Mouse (Mus musculus): ENCODE results near the gene Ppp2r3a.

Ppp2r3a gene

DNA sequence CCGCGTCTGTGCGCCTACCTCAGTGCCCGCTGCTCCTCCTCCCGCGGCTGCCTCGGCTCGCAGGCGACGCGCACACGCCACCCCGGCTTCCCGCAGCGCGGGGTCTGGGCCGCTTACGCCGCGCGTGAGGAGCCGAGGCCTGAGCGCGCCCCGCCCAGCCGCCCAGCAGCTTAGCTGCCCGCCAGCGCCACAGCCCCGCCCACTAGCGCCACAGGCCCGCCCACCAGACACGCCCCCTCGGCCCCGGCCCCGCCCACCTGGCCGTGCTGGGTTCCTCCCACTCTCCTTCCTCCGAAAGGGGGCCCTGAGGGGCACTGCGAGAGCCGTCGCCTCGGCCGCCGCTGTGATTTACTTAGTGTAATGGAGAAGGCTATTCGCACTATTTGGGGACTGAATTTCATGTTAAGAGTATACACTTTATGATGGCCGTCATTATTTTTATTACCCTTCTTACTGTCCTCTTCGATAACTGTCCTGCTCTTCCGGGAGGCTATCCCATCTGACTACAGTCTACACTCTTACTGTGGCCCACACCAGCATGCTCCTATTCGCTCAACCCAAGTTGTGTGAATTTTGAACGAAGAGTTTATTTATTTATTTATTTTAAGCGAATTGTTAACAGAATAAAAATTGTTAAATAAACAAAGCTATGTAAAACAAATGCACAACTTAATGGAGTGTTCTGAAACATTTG lies at the start of gene Ppp2r3a:
Ppp2r3a (minus strand) TSS at position 152 of the 694 bp plus-strand sequence.
- peak; percentile 89 to 91 for DNase-seq (ENCODE audit: low spot score in 2 of 2)

DNA sequence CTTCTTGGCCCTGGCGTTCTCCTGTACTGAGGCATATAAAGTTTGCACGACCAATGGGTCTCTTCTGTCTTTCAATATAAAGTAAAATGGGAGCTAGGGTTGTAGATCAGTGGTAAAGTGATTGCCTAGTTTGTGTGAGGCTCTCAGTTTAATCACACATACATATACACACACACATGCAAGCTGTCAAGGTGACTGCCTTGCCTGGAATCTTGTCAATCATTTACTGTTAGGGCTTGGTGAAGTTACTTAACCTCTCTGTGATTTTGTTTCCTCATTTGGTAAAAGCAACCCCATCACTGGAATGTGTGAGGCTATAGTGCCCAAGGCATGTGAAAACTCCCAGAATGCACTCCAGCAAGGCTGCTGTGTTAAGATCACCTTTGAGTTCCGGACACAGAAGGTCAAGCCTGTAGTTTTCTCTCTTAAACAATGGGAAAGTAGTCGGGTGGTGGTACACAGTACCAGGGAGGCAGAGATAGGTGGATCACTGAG lies 48.9 kb upstream of the Ppp2r3a start:
- DNase-seq (ENCODE audit: low spot score in 2 of 2), result no peak

- no peak for DNase-seq (ENCODE audit: low spot score in 2 of 2)
Measured at GRCm38 (mm10) chr9:101291676-101292660, 40.4 kb upstream of the Ppp2r3a start.

DNA sequence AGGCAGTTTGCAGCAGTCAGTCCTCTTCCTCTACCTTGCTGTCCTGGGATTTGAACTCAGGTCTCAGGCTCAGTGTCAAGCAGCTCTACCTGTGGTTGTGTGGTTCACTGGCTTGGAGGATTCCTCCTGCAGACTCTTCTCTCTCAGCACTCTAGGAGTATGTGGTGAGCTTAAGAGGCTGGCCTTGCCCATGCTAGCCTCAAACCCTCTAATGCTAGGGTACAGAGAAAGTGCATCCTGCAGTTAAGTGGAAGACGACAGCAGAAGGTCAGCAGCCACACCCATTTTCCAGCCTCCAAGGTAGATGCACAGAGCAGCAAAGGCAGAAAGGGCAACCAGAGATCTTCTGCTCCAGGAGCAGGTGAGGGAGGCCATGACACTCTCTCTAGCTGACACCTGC lies 39.3 kb upstream of the Ppp2r3a start:
- DNase-seq (ENCODE audit: low spot score in 2 of 2), result no peak

GRCm38 (mm10) chr9:101289750-101290149 lies 38.2 kb upstream of the Ppp2r3a start:
- no peak for DNase-seq (ENCODE audit: low spot score in 2 of 2)

DNA sequence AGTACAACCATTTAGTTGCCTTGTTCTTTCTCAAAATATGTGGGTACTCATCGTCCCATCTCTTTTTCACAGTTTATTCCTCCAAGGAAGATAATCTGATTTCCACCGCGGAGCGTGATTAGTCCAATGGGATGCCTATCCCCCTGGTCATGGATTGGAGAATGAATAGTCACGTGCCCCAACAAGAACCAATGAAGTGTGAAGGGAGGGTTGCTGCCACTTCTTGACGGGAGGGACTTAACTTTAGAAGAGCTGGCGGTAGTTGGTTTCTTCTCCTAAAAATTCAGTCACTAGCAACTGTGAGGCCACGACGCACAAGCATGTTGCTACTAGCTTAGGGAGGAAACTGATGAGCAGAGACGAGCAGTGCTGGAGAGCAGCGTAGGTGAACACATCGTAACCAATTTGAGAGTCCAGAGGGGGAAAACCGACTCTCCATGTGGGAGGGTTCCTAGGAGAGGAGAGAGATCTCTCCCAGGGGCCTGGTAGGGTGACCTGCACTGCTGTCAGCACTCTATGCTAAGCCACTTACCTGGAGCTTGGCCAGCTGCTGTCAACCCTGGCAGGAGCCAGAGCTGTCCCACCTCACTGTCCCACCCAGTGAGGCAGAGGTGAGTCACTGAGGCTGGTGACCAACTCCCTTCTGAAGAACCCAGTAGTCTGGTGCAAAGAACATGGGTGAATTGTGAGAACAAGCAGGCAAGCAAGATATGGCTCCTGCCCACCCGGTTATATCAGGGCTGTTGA lies 37.5 kb upstream of the Ppp2r3a start:
- no peak for DNase-seq (ENCODE audit: low spot score in 2 of 2)

DNA sequence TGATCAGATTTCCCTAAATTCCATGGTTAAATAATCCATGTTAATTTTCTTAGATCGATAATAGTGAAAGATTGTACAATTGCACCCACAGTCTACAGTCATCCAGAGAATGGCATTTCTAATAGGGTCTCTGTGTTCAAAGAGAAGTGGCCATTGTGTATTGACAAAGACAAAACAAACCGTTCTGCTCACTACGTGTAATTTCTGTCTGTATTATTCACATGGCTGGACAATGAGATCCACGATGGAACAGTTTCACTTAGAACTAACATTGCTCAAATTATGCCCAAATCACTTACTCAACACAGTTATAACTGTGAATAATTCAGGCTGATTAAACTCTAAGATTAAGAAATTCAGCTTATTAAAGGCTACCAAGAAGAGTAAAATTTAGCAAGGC lies 35.2 kb upstream of the Ppp2r3a start:
- no peak for DNase-seq (ENCODE audit: low spot score in 2 of 2)

DNA sequence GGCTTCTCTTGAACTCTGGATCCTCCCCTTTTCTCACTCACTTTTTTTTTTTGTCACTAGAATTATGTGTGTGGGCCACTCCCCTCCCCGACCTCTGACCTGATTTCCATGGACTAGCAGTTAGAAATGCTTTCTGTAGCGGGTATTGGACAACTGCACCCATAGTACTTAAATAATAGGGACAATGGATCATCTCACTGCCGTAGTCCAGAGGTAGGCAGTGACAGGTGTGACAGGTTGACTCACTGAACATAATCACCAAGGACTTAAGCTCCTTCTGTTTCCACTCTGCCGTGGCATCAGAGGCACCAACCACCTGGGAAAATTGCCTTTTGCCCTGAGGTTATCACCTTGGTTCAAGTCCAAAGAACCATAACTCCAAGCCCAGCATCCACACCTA lies 32.5 kb upstream of the Ppp2r3a start:
- DNase-seq (ENCODE audit: low spot score in 2 of 2), result no peak

GRCm38 (mm10) chr9:101282651-101283050 lies 31.1 kb upstream of the Ppp2r3a start:
- DNase-seq (ENCODE audit: low spot score in 2 of 2), result no peak

DNA sequence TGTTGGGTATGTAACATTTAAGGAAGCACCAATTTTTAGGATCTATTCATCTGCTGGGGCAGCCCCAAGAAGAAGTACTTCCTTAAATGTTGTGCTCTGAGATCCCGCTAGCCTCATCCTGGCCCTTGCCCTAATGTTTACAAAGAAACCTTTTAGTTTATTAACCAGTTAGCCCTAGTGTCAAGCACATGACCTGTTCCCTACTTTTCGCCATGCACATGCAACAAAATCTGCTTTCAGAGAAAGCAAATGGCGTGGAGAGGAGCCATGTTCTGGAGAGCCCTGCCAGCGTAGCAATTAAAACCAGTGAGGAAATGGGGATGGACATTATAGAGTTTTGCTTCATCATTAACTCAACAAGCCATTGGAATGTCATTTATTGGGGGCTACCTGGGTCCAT lies 30.3 kb upstream of the Ppp2r3a start:
- DNase-seq (ENCODE audit: low spot score in 2 of 2), result no peak

DNA sequence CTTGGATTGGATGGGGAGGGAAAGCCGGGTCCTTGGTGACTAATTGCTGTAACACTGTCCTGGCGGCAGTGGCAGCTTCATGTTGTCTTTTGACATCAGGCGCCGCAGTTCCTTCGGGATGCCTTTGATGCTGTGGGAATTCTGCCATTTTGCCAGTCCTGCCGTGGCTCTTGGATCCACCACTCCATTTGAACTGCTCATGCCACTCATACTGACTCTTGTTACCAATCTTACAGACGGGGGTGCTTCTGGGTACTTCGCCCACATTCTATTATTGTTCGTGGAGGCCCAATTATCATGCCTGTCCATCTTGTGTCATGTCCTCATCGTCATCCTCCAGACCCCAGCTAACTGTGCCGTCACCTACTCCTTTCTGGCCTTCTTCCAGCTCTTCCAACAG lies 29.7 kb upstream of the Ppp2r3a start:
- no peak for DNase-seq (ENCODE audit: low spot score in 2 of 2)

GRCm38 (mm10) chr9:101280867-101281266 lies 29.3 kb upstream of the Ppp2r3a start:
- DNase-seq (ENCODE audit: low spot score in 2 of 2), result no peak

DNA sequence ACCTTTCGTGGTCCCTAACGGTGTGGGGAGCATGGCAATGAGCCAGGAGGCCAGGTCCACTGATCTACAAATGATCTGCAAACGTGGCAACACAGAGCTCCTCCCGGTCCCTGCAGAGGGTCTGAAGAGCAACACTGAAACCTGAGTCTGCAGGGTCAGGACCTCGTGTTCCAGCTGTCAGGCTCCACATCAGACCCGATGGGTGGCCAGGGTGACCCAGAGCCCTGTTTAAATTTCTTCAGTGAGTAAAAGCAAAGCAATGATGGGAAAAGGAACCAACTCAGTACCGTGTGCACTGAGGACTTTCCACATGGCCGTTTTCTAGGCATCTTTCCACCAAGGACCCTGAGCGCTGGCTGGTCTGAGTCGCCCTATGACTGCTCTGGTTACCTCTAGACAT lies 28.6 kb upstream of the Ppp2r3a start:
- DNase-seq (ENCODE audit: low spot score in 2 of 2), result no peak

DNA sequence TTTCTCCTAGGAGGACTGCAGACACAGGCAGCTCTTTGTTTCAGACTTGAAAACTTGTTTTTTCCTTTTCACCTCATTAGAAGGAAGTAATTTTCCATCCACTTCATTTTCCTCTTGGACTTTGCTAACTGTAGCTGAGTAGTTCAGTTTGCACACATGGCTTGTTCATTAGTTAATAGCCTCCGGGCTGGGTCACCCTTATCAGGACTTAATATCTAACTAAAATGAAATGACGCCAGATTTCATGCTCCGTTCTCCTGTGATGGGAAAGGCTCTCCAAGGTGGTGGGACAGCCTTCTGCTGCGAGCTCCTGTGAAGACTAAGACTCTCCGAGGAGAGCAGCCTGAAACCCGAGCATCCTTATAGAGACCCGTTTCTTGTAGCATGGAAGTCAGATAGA lies 21.1 kb upstream of the Ppp2r3a start:
- DNase-seq (ENCODE audit: low spot score in 2 of 2), result no peak

GRCm38 (mm10) chr9:101270020-101270419 lies 18.4 kb upstream of the Ppp2r3a start:
- DNase-seq (ENCODE audit: low spot score in 2 of 2), result no peak

- DNase-seq (ENCODE audit: low spot score in 2 of 2), result no peak
Measured at GRCm38 (mm10) chr9:101266043-101266442, 14.4 kb upstream of the Ppp2r3a start.

- DNase-seq (ENCODE audit: low spot score in 2 of 2), result no peak
Measured at GRCm38 (mm10) chr9:101265546-101265945, 14.0 kb upstream of the Ppp2r3a start.

- DNase-seq (ENCODE audit: low spot score in 2 of 2), result no peak
Measured at GRCm38 (mm10) chr9:101262815-101263214, 11.2 kb upstream of the Ppp2r3a start.

- peak; percentile 2 to 6 for DNase-seq (ENCODE audit: low spot score in 2 of 2)
Measured at GRCm38 (mm10) chr9:101261989-101262571, 10.5 kb upstream of the Ppp2r3a start.

- DNase-seq (ENCODE audit: low spot score in 2 of 2), result no peak
Measured at GRCm38 (mm10) chr9:101261443-101261842, 9.8 kb upstream of the Ppp2r3a start.

- DNase-seq (ENCODE audit: low spot score in 2 of 2), result no peak
Measured at GRCm38 (mm10) chr9:101253136-101253535, 1.5 kb upstream of the Ppp2r3a start.

GRCm38 (mm10) chr9:101252541-101252940 lies 946 bp upstream of the Ppp2r3a start:
- DNase-seq (ENCODE audit: low spot score in 2 of 2), result no peak

All from spleen, postnatal 36 days (tissue).